Mouse (Mus musculus) lung, adult 2 months (tissue): ENCODE results near the gene Adrm1.

ENCODE experiments used
- CTCF ChIP-seq: fragments of 200-500 bp; IDR thresholded peaks from 2 replicates; pipeline ENCODE4 v1.5.1; 2011; ENCODE audit warnings: mild to moderate bottlenecking, low read length, control low read depth; ENCODE audit not compliant: insufficient read depth
- POLR2A ChIP-seq: fragments of 200-500 bp; IDR thresholded peaks from 2 replicates; pipeline ENCODE4 v1.6.1; 2011; ENCODE audit warnings: low read depth, mild to moderate bottlenecking, control low read depth, low read length, borderline replicate concordance; ENCODE audit errors: extremely low read depth

DNA sequence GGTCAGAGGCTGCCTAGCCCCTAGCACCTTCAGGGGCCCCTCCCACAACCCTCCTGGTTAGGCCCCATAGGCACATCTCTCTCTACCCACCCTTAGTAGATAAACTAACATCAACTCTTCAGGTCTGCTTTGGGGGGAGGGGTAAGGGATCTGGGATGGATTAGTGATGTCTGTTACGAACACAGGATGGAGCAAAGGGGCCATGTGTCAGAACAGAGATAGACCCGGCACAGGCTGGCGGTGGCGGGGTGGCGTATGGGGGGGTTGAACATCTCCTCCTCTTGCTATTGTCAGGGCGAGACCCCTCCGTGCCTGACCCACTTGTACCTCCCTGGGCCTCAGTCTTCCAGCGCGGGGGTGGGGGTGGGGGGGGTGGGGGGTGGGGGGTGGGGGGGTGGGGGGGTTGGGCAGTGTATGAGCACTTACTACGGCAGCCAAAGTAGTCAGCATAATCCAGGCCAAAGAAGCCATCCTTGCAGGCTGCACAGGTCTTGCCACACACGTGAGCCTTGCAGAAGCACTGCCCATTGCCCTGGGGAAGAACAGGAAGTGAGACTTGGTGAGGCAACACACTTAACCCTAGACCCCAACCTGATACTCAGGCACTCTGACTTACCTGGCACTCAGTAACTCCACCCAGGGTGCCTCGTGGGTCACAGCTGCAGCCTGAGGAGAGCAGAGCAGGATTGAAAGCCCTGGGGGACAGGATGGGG is 25.5 kb downstream of the Adrm1 start:
- no peak for TF ChIP-seq CTCF
- no peak for TF ChIP-seq POLR2A
